Mouse (Mus musculus): ENCODE results near the gene Tjp1. TPM values are rescaled to one million over a fixed set of nuclear protein-coding genes. Genes with fewer than 3 reads are reported as not detected.

The Tjp1 gene
- total RNA-seq, 1 experiment from 2014 or later = 5.3 TPM

DNA sequence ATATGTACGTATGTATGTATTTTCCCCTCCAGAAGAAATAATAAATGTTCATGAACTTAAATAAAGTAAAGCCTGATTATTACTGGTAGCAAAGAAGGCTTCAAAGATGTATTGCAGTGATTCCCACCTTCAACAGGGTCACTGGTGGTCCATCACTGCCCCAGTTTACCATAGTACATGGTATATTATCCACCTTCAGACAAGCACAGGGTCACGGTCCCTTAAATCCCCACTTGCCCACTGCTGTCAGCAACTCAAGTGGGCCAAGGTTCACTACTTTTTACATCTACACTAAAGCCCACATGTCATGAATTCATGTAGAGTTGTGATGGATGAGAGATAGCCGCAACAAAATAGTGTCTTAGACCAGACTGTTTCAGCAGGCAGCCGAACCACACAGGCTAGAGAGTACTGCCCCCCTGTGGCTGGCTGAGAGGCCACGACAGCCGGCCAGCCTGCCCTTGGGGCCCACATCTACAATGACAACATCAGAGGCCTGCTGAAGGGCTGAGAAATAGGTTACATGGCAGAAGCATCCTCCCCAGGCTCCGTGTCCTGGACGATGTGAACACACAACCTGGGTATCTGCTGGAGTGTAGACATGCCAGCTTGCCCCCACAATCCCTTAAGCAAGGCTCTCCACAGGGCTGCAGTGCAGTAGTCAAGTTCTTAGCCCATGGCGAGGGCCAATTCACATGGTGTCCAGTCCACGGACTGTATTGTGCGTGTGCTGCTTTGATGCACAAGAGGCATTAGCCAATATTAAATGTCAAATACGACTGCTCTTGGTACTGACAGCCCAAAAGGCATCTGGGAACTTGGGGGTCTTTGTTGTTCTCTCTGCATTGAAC, 29.6 kb downstream of the Tjp1 start:
- peak; percentile 75 to 76; a peak in 3 of 4 replicates for ATAC-seq (replicated peaks in 1 of 2; ENCODE audit: insufficient read depth in 1 of 2, low FRiP score in 2 of 2, low TSS enrichment in 1 of 2, low read depth in 1 of 2, poor library complexity in 2 of 2, severe bottlenecking in 2 of 2)

DNA sequence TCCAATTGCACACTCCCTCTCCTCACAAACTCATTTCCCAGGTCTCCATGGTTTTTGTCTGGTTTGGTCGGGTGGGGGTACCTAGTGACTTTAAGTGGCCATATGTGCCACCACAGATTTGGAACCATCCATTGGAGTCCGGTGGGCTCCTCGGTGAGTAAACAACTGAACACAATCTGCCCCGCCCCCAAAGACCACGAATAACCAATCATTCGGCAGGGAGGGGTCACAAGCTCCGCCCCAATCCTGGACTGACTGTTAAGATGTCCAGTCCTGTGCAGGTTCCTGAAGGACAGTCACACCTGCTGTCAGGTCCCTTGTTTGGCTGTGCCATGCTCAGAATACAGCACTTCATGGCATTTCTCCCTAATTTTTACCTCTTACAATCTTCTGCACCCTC, 37.1 kb downstream of the Tjp1 start:
- no peak for ATAC-seq (replicated peaks in 1 of 2; ENCODE audit: insufficient read depth in 1 of 2, low FRiP score in 2 of 2, low TSS enrichment in 1 of 2, low read depth in 1 of 2, poor library complexity in 2 of 2, severe bottlenecking in 2 of 2)

DNA sequence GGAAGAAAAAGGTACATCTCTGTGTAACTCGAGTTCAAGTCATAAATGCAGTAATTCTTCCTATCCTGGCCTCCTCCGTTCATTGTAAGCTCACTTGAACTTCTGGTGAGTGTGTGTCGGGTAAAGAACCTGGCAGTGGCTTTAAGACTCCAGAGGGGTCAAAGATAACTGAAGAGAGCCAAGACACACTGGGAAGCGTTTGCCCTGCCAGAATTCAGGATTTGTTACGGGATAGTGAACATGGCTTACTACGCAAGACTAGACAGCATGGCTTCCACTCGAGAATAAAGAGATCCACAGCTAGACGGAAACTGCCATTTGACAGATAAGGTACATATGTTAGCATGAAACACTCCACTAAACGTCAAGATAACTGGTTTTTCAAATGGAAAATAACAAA, 37.8 kb downstream of the Tjp1 start:
- ATAC-seq (replicated peaks in 1 of 2; ENCODE audit: insufficient read depth in 1 of 2, low FRiP score in 2 of 2, low TSS enrichment in 1 of 2, low read depth in 1 of 2, poor library complexity in 2 of 2, severe bottlenecking in 2 of 2) = no peak

DNA sequence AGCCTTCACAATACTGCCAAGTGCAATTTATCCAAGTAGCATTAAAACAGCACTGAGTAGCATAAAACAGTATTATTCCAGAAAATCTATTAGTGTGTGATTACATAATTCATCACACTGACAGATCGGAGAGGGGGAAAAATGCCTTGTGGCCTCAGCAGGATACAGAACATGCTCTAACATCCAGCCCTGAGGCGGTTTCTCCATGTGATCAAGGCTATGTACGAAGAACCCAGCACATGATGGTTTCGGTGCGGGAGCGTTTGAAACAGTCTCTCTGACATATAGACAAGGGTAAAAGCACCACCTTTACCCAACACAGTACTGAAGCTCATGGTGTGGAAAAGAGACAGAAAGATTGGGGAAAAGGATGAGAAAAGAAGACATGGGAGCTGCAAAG, 38.4 kb downstream of the Tjp1 start:
- no peak for ATAC-seq (replicated peaks in 1 of 2; ENCODE audit: insufficient read depth in 1 of 2, low FRiP score in 2 of 2, low TSS enrichment in 1 of 2, low read depth in 1 of 2, poor library complexity in 2 of 2, severe bottlenecking in 2 of 2)

DNA sequence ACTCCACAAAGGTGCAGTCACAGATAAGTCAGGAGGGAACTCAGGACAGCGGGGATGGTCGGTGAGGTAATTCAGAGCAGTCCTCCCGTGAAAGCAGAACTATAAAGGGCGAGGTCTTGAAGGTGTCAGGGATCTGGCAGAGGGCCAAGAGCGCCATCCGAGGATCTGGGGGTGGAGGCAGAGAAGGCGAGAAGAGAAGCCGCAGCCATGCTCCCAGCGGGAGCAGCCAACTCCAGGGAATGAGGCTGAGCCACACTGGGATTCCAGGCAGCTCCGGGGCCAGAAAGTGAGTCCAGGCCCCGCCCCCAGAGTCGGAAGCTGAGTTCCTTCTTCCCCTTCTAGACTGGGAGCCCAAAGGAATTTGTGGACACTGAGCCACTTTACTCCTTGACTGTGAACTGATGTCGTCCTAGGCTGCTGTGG, 41.3 kb downstream of the Tjp1 start:
- no peak for ATAC-seq (replicated peaks in 1 of 2; ENCODE audit: insufficient read depth in 1 of 2, low FRiP score in 2 of 2, low TSS enrichment in 1 of 2, low read depth in 1 of 2, poor library complexity in 2 of 2, severe bottlenecking in 2 of 2)

DNA sequence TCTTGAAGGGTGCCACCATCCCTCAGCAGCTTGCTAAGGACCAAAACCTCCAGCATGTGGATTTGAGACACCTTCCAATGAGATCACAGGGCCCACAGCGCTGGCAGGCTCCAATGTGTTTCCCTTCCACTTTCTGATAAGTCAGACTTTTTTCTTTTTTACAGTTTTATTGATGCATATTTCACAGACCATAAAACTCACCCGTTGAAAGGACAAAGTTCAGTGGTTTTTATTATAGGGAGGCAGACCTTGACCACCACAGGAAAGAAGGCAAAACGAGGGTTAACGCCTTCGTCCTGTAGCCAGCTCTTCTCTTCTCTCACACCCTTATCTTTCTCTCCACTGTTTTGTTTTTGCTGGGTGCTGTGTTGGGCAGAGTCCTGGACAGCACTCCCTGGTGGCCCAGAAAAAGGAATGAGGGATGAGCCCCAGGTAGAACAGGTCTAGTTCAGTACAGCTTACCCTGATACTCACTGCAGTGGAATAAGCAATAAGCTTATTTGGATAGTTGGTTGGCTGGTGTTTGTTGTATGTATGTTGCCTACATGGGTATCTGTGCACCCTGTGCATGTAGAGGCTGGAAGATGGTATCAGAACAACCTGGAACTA, 43.3 kb downstream of the Tjp1 start:
- ATAC-seq (replicated peaks in 1 of 2; ENCODE audit: insufficient read depth in 1 of 2, low FRiP score in 2 of 2, low TSS enrichment in 1 of 2, low read depth in 1 of 2, poor library complexity in 2 of 2, severe bottlenecking in 2 of 2) = peak; percentile 17 to 32; a peak in 2 of 4 replicates

DNA sequence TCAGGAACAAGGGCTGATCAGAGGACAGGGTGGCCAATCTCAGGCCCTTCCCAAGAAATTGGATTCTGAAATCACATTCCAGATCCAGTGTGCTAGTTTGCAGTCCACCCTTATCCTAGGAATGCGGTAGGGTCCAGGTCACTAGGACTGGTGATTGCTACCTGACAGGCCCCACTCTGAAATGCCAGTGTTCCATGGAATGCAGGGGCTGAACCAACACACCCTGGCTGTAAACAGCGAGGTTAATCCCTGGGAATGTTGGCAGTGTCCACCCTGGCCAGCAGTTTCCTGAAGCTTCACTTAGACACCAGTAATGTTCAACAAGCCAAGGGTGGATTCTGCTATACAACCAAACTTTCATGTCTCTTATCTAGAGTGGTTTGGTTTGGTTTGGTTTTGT, 45.4 kb downstream of the Tjp1 start:
- no peak for ATAC-seq (replicated peaks in 1 of 2; ENCODE audit: insufficient read depth in 1 of 2, low FRiP score in 2 of 2, low TSS enrichment in 1 of 2, low read depth in 1 of 2, poor library complexity in 2 of 2, severe bottlenecking in 2 of 2)

GRCm38 (mm10) chr7:65472048-65472447, 55.5 kb downstream of the Tjp1 start:
- ATAC-seq (replicated peaks in 1 of 2; ENCODE audit: insufficient read depth in 1 of 2, low FRiP score in 2 of 2, low TSS enrichment in 1 of 2, low read depth in 1 of 2, poor library complexity in 2 of 2, severe bottlenecking in 2 of 2) = no peak

GRCm38 (mm10) chr7:65471406-65471805, 56.2 kb downstream of the Tjp1 start:
- no peak for ATAC-seq (replicated peaks in 1 of 2; ENCODE audit: insufficient read depth in 1 of 2, low FRiP score in 2 of 2, low TSS enrichment in 1 of 2, low read depth in 1 of 2, poor library complexity in 2 of 2, severe bottlenecking in 2 of 2)

DNA sequence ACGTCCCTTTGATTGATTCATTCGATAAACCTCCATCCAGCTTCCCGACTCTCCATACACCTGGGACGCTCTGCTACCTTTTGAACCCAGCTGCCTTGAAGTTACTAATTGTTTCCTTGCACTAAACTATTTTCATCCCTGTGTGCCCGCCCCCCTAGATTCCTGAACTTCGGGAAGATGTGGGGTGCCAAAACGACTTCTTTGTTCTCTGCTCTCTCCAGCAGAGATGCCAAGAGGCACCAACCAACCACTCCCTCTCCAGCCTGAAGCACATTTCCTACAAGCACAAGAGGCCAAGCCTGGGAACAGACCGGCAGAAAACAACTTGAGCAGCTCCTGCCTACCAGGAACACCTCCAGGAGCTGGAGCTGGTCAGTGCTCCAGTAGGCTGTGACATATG, 57.4 kb downstream of the Tjp1 start:
- ATAC-seq (replicated peaks in 1 of 2; ENCODE audit: insufficient read depth in 1 of 2, low FRiP score in 2 of 2, low TSS enrichment in 1 of 2, low read depth in 1 of 2, poor library complexity in 2 of 2, severe bottlenecking in 2 of 2) = no peak

DNA sequence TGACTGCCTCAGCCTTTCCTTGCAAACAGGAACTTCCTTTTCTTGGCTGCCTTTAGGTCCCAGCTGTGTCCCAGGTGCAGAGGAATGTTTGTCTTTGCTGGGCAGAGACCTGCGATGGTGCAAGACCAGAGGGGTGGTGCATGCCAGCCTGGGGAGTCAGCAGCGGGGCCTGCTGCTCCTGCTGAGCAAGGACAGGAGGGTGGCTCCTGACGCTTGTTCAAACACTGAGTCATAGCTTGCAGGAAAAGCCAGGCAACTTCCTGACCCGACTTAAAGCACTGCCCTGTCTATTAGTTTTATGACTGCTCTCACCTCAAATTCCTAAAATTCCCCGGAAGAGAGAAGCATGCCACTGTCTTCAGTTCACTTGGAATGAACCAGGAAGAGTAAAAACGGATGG, 57.9 kb downstream of the Tjp1 start:
- no peak for ATAC-seq (replicated peaks in 1 of 2; ENCODE audit: insufficient read depth in 1 of 2, low FRiP score in 2 of 2, low TSS enrichment in 1 of 2, low read depth in 1 of 2, poor library complexity in 2 of 2, severe bottlenecking in 2 of 2)

- ATAC-seq (replicated peaks in 1 of 2; ENCODE audit: insufficient read depth in 1 of 2, low FRiP score in 2 of 2, low TSS enrichment in 1 of 2, low read depth in 1 of 2, poor library complexity in 2 of 2, severe bottlenecking in 2 of 2) = no peak
These were observed 59.4 kb downstream of the Tjp1 start for GRCm38 (mm10) chr7:65468191-65468590.

GRCm38 (mm10) chr7:65467306-65468021, 60.1 kb downstream of the Tjp1 start:
- no peak for ATAC-seq (replicated peaks in 1 of 2; ENCODE audit: insufficient read depth in 1 of 2, low FRiP score in 2 of 2, low TSS enrichment in 1 of 2, low read depth in 1 of 2, poor library complexity in 2 of 2, severe bottlenecking in 2 of 2)

GRCm38 (mm10) chr7:65466137-65466536, 61.4 kb downstream of the Tjp1 start:
- peak in 1 of 2 experiments; percentile 32; a peak in 2 of 4 replicates for ATAC-seq (replicated peaks in 1 of 2; ENCODE audit: insufficient read depth in 1 of 2, low FRiP score in 2 of 2, low TSS enrichment in 1 of 2, low read depth in 1 of 2, poor library complexity in 2 of 2, severe bottlenecking in 2 of 2)

GRCm38 (mm10) chr7:65464518-65465037, 63.0 kb downstream of the Tjp1 start:
- no peak for ATAC-seq (replicated peaks in 1 of 2; ENCODE audit: insufficient read depth in 1 of 2, low FRiP score in 2 of 2, low TSS enrichment in 1 of 2, low read depth in 1 of 2, poor library complexity in 2 of 2, severe bottlenecking in 2 of 2)

DNA sequence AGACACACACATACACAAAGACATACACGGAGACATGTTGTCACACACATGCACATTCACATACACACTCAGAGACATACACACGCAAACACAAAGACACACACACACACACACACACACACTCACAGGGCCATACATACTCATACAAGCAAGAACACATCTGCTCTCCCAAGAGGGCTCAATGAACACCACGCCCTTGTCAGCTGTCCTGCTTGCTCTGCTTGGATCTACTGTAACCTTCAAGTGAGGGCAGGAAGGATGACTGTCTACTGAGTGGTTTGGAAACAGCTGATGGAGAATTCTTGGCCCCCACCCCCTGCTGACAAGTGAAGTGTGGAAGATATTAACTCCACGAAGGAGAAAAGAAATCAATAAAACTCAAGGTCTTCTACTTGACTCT, 64.1 kb downstream of the Tjp1 start:
- no peak for ATAC-seq (replicated peaks in 1 of 2; ENCODE audit: insufficient read depth in 1 of 2, low FRiP score in 2 of 2, low TSS enrichment in 1 of 2, low read depth in 1 of 2, poor library complexity in 2 of 2, severe bottlenecking in 2 of 2)

DNA sequence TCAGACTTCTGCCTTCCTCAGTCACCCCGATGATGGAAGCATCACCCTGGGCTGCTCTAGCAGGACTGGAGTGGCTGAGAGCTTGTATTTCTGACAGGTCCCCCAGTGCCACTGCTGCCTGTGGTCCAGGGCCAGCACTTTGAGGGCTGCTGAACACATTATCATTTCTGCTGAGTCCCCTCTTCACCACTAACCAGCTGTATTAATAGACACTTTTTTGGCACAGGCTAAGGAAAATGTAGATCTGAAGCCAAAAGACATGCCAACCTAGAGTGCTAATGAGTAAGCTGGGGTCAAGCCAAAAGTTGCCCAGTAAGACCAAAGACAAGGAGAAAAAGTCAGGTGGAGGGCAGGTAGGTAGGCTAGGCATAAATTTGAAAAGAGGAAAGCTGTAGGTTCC, 66.2 kb downstream of the Tjp1 start:
- ATAC-seq (replicated peaks in 1 of 2; ENCODE audit: insufficient read depth in 1 of 2, low FRiP score in 2 of 2, low TSS enrichment in 1 of 2, low read depth in 1 of 2, poor library complexity in 2 of 2, severe bottlenecking in 2 of 2) = no peak

GRCm38 (mm10) chr7:65460196-65460595, 67.4 kb downstream of the Tjp1 start:
- no peak for ATAC-seq (replicated peaks in 1 of 2; ENCODE audit: insufficient read depth in 1 of 2, low FRiP score in 2 of 2, low TSS enrichment in 1 of 2, low read depth in 1 of 2, poor library complexity in 2 of 2, severe bottlenecking in 2 of 2)

Data from hematopoietic stem cell, adult 5-6 weeks (primary cell).